Mouse (Mus musculus): Measurements from ENCODE around the gene Timp3. TPM values are rescaled to one million over a fixed set of nuclear protein-coding genes. Genes with fewer than 3 reads are reported as not detected.

Timp3 gene
- total RNA-seq, 4 experiments from 2014 or later: 495 to 753 (median 629) TPM

DNA sequence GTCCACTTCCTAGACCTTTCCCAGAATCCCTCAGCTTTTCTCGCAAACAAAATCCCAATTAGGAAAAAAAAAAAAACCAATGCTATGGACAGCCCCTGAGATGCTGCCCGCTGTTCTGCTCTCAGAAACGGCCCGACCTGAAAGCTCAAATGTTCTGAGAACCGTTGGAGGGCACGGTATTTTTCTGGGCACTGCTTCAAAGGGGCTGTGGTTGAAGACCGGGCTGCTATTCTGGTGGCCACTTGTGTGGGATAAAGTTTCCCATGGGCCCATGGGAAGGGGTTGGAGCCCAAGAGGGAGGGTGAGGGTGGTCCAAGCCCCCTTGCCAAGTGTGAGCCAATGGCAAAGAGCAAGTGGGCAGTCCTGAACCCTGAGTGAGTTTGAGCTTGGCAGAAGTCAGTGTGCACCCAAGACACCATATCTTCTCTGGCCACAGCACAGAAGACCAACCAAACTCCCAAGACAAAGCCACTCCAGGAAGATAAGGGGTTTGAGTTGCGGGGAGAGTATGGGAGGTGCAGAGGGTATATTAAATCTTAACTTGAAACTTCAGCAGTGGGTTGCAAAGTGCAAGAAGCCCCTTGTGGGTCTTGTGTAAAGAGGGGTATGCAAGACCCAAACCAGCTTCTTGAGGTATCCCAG lies 29.2 kb downstream of the Timp3 start:
- DNase-seq: no peak

DNA sequence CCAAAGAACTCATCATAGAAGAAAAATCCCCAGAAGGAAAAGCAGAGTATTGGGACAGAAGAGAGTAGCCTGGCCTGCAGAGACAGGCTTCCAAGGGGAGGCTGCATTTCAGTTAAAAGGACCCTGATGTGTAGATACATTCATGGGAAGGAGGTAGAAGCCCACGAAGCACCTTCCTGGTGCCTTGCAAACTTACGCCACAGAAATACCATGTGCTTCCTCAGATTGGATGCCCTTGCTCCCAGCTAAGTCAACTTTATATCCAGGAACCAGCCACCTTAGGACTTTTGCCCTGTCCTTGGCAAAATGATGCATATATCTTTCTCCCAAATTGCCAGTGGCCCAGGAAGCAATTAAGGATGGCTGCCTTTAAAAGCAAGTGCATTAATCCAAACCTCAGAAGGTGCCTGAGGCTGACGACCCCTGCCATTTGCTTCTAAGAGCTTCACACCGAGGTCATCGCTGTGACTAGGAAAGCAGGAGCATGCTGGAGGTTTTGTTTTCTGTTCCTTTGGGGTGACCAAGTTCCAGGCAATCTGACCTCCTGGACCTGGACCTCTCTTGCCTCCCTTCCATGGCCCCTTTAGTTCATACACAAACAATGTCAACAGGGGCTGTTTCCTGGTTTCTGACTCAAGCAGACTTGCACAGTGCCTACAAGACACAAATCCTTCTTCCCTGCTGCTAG lies 31.0 kb downstream of the Timp3 start:
- DNase-seq: no peak

DNA sequence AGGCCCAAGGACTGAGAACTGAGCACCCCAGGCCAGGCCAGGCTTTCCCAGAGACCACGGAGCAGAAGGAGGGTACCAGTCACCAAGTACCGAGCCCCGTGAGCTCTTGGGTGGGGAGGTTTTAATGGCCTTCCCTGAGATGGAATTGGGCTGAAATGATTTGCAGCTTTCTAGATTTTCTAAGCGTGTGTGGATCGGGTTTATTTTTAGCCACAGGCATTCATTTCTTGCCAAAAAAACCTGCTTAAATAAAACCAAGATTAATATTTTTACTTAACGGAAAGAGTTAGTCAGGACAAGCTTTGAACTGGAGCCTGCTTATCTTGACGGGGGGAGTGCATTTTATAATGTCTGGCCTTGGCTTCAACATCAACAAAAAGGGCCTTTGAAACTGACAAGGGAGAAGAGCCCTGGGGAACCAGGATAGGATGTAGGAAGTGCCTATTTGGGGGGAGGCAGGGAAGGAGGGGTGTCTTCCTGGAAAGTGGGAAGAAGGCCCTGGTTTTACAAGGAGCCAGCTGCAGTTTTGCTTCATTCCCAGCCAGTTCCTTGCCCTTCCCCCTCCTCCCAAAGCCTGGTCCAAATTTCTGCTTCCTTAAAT lies 31.6 kb downstream of the Timp3 start:
- peak; percentile 78 for DNase-seq

DNA sequence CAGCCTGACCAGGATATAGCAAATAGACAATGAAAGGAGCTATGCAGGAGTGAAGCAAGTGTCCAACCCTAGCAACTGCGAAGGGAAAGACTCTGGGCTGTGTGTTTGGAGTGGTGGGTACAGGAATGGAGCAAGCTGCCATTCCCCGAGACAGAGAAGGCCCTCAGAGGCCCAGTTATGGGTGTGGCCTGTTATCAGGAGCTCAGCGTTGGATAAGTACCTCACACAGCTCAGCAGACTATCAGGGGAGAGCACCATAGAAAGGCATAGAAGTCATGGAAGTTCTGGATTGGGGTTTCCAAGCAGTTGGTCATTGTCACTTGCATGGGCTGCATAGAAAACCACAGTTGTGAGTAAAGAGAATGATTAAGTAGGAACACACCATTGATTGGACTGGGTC lies 32.8 kb downstream of the Timp3 start:
- DNase-seq: no peak

DNA sequence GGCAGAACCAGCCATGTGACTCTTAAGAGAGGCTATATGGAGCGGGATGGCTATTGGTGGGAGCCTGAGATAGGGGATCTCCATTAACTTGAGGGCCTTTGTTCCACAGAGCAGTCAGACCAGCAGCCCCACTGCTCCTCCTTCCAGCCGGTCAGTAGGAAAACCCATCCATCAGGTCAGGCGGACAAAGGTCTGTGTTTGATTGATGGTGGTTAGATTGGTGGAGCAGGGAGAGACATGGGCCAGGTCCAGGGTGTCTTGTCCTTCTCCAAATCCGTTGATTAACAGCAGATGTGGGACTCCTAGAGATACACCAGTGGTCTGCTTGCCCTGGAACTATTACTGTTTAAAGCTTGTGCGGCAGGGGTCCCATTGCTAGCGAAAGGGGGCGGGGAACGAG lies 34.4 kb downstream of the Timp3 start:
- no peak for DNase-seq

DNA sequence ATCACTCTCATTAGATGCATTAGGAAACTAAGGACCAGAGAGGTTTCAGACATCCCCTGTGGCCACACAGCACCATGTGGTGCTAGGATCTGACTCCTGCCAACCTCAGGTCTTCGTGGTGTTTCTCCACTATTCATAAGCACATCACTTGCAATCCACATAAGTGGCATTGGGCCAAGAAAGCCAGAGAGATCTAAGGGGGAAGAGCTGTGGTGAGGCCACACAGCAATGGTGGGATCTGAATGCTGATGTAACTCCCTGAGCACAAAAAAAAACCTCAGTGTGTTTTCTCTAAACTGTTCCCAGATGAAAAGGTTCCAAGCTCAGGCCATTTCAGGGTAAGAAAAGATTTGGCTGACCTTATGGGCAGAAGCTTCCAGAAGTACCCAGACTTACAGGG lies 36.3 kb downstream of the Timp3 start:
- no peak for DNase-seq

DNA sequence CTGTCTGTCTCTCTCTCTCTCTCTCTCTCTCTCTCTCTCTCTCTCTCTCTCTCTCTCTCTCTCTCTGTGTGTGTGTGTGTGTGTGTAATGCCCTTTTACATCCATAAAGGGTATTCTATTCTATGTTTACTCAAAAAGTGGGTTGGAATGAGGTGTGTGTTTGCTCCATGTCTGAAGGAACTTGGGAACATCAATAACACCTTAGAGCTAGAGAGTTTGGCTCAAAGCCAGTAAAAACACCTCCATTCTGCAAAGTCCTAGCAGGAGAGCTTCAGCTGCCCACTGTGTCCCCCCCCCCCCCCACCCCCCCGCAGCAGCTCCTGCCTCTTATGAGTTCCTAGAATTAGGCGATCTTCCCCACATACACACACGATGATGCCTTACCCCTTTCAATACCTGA lies 37.1 kb downstream of the Timp3 start:
- no peak for DNase-seq

DNA sequence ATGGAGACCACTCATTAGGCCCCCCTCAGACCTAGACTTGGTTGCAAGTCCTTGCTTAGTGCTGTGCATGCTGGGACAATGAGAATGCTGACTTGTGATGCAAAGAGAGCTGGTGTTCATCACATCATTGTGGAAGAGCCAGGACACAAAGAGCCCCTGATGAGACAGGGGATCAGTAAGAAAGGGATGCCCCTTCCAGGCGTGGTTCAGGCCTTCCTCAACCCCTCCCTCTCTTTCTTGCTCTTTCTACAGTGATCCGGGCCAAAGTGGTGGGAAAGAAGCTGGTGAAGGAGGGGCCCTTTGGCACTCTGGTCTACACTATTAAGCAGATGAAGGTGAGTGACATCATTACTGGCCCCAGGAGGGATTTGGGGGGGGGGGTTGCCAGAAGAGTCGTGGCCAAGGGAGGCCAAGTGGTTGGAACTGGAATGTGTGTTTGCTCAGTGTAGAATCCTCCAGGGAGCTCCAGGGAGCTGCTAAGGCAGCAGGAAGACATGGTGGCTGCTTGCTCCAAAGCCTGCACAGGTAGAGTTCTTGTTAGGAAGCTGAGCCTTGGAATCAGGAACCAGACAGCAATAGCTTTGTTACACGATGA lies 38.0 kb downstream of the Timp3 start:
- no peak for DNase-seq

DNA sequence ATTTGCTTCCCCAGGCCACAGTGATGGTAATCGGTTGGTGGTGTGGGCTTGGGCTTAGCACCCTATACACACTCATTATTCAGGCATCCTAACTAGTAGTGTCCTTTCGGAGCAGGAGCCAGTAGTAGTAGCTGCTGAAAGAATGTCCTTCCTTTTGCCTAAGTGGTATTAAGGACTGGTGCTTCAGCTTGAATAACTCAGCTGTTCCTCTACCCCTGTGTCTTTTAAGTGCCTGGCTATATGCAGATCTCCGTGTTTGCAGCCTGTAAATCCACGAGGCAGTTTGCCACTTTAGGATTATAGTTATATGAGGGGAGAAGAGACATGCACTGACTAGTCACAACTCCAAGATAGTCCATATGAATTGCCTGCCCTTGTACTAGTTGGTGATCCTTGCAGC lies 38.9 kb downstream of the Timp3 start:
- DNase-seq: no peak

DNA sequence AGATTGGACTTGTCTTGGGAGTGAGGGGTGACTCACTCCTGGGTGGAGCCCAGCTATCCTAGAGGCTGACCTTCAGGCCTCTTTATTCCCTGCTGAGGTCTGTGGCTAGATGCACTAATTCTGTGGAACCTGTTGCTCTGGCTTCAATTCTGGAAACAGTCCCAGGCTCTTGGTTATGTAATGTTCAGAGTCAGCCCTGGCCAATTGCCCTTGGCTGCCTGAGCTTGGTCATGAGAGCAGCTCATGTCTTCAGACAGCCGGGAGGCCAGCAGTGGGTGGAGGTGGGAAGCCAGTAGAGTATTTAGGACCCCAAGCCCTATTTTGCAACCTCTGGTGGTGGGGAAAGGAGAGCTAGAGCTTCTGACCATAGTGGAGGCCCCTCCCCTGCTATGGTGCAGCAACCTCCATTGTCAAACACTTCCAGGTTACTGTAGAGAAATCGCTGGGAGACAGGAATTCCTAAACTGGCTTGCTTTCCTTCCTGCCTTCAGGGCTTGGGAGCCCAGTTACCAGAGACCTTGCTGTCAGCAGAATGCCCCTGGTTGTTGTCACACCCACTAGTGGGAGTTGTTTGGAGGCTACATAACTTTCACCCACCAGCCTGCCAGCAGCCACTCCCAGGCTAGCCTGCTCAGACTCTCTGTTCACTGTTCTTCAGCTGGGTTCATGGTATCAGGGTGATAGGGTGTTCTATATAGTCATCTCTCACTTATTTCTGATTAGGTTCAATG lies 39.6 kb downstream of the Timp3 start:
- DNase-seq: peak; percentile 96

DNA sequence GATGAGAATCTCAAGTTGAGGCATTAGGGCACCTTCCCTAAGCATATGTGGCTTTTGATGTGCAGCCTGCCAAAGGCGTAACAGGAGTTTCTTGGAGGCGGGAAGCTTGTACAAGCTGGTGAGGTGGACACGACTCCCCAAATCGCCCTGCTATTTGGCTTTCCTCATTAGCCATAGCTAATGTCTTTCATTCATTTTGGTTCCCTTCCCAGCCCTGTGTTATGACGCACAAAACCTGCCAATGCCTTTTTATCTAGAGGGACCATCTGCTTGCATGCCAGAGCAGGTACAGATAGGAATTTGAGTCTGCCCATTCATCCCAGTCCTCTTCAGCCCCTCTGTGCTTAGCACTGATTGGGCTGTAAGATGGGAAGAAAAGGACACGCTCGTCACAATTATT lies 40.2 kb downstream of the Timp3 start:
- no peak for DNase-seq

DNA sequence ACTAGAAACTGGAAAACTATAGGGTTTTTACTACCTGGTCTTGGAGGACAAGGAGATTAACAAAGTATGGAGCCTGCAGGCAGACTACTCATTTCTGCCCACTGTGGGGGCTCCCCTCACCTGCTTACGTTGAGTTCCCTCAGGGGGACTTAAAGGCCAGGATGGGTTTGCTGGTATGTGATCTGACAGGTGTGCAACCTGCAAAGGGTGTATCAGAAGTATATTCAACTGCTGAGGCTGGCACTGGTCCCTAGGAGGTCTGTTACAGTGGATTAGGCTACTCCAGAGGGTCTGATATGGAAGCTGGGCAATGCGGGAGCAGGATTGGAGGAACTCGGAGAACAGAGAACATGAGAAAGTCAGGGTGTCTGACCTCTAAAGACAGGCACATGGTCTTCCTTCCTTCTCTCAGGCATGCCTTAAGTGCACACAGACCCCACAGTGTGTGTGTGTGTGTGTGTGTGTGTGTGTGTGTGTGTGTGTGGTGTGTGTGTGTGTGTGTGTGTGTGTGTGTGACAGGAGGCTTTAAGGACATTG lies 40.9 kb downstream of the Timp3 start:
- no peak for DNase-seq

DNA sequence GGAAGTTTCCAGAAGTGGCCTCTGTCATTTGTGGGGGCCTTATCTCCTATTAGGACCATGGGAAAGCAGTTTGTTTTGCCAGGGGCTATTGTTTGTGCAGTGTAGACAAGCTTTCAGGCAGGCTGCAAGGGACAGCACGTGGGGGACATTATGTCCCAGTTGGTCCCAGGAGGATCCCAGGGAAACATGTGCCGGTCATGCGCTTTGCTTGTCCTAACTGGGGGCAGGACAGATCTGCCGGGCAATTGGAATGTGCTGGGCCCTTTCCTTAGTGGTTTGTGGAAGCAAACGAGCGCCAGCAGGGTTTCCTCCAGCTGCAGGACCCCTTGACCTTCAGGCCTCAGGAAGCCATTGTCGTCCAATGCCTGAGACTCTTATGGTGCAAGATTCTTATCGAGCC lies 41.4 kb downstream of the Timp3 start:
- peak; percentile 73 for DNase-seq

DNA sequence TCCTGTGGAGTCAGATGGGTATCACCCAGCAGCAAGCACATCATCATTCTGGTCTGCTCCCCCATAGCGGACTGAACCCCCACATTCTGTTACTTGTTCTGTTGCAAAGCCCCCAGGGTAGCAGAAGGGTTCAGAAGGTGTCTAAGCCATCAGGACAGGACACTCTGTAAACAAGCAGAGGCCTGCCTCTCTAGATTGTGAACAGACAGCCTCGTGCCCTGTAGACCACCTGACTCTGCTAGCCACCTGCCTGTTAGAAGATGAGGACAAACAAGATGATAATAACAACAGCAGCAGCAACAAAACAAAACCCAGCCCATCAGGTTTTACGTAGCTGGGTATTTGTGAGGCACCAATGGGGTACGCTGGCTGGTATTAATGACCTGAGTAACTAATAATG lies 42.0 kb downstream of the Timp3 start:
- DNase-seq: no peak

DNA sequence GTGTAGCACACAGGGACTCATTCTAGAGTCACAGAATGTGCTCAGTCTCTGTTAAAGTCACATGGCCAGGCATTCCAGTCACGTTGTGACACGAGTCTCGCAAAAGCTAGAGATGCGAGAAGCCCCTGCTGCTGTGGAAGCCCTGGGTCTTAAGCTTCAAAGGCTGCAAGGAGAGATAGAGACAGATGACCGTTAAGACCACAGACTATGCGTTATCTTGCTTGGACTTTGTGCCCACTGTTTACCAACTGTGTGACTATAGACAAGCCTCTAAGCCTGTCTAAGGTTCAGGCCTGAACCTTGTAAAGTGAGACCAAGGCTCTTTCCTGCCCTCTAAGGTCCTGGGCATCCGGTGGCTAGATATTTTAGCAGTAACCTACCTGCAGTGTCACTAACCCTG lies 42.5 kb downstream of the Timp3 start:
- no peak for DNase-seq

DNA sequence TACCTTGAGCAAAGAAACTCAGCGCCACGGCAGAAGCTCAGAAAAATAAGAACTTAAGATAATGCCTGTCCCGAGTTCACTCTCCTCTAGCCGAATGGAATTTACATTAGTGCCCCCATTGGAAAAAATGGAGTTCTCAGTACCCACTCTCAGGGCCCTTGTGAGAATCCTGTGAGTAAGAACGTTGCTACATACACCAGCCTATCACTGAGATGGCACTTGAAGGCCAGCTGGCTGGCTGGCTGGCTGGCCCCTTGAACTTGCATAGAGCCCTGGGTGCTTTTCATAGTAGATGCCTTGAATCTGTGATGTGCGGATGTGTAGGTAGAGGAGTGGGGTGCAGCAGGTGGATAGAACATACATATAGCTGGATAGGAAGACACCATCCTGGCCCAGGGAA lies 43.2 kb downstream of the Timp3 start:
- no peak for DNase-seq

DNA sequence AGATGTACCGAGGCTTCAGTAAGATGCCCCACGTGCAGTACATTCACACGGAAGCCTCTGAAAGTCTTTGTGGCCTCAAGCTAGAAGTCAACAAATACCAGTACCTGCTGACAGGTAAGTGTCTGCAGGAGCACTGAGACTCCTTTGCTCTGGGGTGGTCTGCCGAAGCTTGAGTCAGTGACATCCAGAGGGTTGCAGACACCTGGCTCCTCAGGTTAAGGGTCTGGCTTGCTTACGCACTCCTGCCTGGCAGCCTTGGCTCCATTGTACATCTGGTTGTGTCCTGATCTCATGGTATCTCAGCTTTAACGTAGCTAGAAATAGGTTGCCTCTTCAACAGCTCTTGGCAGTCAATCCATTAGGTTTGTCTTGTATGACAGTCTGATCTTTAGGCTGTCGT lies 43.8 kb downstream of the Timp3 start:
- no peak for DNase-seq

DNA sequence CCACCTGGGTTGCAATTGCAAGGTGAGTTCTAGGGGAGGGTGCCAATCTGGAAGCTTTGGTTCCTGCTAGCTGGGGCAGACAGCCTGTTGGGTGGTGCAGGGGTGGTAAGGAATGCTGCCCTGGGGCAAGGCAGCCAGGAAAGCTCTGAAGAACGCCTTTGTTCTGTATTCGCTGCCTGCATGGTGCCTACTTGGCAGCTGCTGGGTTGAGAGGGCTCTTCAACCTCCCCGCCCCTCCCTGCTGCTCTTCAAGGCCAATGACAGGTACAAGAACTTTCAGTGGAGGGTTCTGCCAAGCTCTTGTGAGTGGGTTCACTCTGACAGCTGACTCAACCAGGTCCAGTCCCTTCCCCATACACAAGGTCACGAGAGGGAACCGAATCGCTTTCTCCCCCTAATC lies 44.5 kb downstream of the Timp3 start:
- peak; percentile 64 for DNase-seq

DNA sequence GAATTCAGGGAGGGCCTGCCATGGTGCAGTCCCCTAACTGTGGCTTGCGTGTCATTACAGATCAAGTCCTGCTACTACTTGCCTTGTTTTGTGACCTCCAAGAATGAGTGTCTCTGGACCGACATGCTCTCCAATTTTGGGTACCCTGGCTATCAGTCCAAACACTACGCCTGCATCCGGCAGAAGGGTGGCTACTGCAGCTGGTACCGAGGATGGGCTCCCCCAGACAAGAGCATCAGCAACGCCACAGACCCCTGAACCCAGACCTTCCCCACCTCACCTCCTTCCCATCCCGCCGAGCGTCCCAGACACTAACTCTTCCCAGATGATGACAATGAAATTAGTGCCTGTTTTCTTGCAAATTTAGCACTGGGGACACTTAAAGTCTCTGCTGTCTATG lies 45.5 kb downstream of the Timp3 start:
- no peak for DNase-seq

DNA sequence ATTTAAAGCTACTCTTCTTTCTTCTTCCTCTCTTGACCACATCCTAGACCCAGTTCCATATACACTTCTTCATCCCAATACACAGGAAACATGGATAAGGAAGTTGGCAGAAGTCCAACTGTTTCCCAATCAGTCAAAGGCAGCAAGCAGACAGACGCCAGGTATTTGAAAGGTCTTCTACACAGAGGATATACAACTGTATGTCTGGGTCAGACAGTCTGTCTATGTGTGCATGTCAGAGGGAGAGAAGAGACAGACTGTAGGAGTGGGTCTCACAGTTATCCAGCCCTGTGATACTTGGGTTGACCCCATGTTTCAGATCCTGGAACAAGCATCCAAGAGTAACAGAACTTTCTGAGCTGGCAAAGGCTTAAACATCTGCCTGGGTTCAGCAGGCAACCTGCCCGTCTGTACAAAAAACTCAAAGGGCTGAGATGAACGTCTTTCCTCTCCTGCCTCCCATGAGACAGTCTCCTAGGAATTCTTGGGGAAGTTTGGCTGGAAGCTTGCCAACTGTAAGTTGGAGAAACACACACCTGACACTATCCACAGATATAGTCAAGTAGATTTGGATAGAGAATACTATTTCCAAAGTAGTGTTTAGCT lies 46.2 kb downstream of the Timp3 start:
- DNase-seq: no peak

DNA sequence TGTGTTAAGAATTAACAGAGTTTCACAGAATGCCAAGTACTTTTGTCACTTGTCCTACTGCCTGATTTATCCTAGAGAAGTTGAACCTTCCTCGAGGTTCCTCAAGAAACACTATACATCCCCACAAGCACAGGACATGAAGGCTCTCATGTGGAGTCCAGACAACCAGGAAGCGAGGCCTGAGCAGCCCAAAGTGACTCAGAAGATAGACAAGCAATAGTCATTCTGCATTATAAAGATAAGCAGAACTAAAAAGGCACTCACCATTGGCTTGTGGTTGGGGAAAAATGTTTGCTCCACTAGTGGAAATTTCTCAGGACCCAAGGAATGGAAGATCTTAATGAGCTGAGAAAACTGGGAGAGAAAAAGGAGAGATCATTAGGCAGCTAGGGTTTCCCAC lies 51.1 kb downstream of the Timp3 start:
- no peak for DNase-seq

DNA sequence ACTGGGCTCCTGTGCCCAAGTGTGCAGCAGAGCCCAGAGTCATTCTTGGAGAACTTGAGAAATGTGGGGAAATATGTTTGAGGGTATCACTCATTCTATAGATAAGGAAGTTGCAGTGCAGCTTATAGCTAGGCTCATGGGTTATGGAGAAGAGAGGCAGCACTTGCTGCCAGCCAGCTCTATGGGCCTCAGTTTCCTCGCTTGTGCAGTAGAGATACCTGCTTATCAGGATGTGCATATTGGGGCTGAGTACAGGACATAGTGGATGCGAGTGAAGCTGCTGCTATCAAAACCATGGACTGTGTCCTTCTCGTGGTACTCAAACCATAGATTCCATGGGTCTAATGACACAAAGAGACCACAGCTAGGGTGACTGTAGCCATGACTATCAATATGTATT lies 52.3 kb downstream of the Timp3 start:
- no peak for DNase-seq

Data from adrenal gland, adult 8-10 months (tissue).